Mouse (Mus musculus) bone marrow macrophage, adult 2 months (primary cell): ENCODE measurements around the gene Fgf18. TPM values are rescaled to one million over a fixed set of nuclear protein-coding genes. Genes with fewer than 3 reads are reported as not detected.

ENCODE experiments used
- H3K27ac ChIP-seq: 2 replicates; pipeline ENCODE4 v1.5.1; 2012; ENCODE audit warnings: low read depth, low read length; ENCODE audit not compliant: insufficient read depth
- H3K4me1 ChIP-seq: 2 replicates; pipeline ENCODE4 v1.6.1; 2012; ENCODE audit warnings: low read length; ENCODE audit not compliant: control insufficient read depth, insufficient read depth
- H3K4me3 ChIP-seq: 2 replicates; pipeline ENCODE4 v1.5.1; 2012; ENCODE audit warnings: mild to moderate bottlenecking, low read length, moderate library complexity; ENCODE audit not compliant: insufficient read depth
- CTCF ChIP-seq: IDR thresholded peaks from 2 replicates; pipeline ENCODE4 v1.5.1; 2012; ENCODE audit warnings: low read depth, mild to moderate bottlenecking, low read length, moderate library complexity
- POLR2A ChIP-seq: IDR thresholded peaks from 2 replicates; pipeline ENCODE4 v1.6.1; 2012; ENCODE audit warnings: mild to moderate bottlenecking, low read depth, low read length, borderline replicate concordance
- polyA plus RNA-seq: library from polyadenylated mRNA; stranded (reverse); fragments of >200 nt; gene quantifications from 2 replicates; pipeline ENCODE4 v1.2.4, GENCODE M21; 2012; ENCODE audit not compliant: missing spikeins, insufficient read depth, insufficient read length

Gene Fgf18
- polyA plus RNA-seq, 1 experiment: not detected

DNA sequence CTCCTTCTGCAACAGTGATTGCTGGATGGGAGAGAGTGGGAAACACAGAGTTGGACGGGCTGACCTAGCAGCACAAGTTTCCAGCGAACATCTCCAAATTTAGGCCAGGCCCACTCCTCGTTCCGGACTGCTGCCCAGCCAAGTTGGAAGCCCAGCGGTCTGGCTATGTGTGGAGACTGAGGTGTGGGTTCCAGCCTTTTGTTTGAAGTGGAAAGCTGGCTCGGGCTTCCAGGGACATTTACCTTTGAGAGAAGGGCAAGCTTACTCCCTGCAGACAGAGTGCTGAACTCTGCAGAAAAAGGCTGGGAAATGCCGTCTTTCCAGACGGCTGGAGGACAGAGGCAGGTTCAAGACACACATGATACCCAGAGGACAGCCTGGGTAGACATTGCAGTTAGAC, 27.6 kb downstream of the Fgf18 start:
- H3K4me3 ChIP-seq: no peak overlapping the region
- no peak overlapping the region for H3K27ac ChIP-seq
- no peaks in the 10 kb centered on the region for H3K4me1 ChIP-seq
- no peak for TF ChIP-seq POLR2A
- no peak for TF ChIP-seq CTCF

DNA sequence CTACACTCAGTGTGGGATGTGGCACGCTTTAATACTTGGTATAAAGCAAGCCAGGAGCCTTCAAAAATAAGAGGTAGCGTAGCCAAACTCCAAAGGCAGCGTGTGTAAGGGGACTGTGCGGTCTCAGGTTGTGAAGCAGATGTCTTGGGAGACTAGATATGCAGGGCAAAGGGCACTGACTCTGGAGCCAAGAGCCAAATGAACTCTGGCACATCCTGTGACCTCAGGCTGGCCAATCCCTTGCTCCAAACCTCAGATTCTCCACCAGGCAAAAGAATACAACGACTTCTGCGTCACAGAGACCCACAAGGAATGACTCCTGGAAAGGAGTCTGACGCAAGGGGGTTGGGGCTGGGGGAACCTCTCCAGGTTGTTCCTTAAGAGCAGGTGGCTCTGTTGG, 28.1 kb downstream of the Fgf18 start:
- TF ChIP-seq POLR2A (no peak), CTCF (no peak)
- Histone ChIP-seq H3K4me3 (no peak overlapping the region), H3K27ac (no peak overlapping the region), H3K4me1 (no peaks in the 10 kb centered on the region)

DNA sequence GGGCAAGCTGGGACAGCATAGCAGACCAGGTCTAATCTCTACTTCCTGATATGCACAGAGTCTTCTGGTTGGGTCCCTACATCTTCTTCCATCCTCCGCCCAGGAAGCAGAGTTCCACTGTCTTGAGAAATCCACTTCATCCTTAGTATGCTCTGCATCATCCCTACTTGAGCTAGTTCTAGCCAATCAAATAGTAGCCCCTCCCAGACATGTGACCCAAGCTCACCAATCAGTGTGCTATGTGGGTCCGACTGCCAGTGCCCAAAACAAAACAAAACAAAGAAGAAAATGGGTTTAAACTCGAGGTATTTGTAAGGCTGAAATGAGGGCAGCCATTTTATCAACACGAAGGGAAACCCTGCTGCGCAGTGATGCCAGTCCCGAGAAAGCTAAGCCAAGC, 28.7 kb downstream of the Fgf18 start:
- H3K27ac ChIP-seq: no peak overlapping the region
- TF ChIP-seq CTCF: no peak
- no peak for TF ChIP-seq POLR2A
- no peak overlapping the region for H3K4me3 ChIP-seq
- no peaks in the 10 kb centered on the region for H3K4me1 ChIP-seq

DNA sequence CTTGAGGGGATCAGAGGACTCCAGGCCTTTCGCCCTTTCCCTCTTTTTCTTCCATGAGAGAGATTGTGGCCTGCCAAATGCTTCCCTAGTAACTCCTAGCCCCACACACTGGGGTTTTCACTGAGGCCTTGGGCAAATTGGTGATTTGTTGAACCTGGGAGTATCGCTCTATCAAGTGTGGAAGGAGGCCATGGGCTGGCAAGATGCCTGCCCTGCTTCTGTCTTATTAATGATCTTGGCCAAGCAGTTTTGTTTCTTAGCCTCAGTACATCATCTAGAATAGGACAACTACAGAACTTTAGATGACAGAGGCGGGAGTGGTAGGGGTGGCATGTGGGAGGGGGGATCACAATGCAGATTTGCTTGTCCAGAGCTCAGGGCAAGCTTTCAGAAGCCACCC, 31.4 kb downstream of the Fgf18 start:
- H3K27ac ChIP-seq: no peak overlapping the region
- no peaks in the 10 kb centered on the region for H3K4me1 ChIP-seq
- H3K4me3 ChIP-seq: no peak overlapping the region
- TF ChIP-seq CTCF (no peak), POLR2A (no peak)

DNA sequence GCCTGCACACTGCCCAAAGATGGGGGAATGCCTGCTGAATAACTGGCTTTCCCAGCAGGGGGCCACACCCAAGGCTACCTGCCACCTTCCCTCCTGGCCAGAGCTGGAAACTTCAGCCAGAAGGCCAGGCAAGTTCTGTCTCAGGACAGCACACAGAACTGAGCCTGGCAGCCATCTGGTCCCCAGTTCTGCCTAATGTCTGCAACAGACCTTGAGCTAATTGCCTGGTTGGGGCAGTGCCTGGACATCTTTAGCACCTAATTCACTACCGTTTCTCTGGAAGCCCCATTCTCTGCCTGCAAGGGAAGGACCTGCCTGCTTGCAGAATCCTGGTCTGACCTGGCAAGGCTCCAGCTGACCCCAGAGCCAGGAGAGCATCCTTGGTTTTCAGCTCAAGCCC, 34.8 kb downstream of the Fgf18 start:
- Histone ChIP-seq H3K4me3 (no peak overlapping the region), H3K27ac (no peak overlapping the region), H3K4me1 (no peaks in the 10 kb centered on the region)
- TF ChIP-seq POLR2A (no peak), CTCF (no peak)

DNA sequence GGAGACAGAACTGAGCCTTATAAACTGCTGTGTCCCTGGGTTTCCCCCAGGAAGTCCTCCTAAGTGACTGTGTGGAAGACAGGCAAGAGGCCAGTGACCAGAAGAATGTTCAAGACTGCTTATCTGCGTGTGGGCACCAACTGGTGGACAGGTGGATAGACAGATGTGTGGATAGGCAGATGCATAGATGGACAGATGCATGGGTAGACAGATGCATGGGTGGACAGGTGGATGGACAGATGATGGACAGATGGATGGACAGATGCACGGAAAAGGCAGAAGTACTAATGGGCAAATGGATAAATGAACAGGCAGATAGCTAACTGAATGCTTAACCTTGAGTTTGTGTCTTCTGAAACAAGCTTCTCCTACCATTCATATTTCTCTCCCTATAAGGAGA, 37.1 kb downstream of the Fgf18 start:
- Histone ChIP-seq H3K27ac (no peak overlapping the region), H3K4me1 (no peaks in the 10 kb centered on the region), H3K4me3 (no peak overlapping the region)
- no peak for TF ChIP-seq POLR2A

DNA sequence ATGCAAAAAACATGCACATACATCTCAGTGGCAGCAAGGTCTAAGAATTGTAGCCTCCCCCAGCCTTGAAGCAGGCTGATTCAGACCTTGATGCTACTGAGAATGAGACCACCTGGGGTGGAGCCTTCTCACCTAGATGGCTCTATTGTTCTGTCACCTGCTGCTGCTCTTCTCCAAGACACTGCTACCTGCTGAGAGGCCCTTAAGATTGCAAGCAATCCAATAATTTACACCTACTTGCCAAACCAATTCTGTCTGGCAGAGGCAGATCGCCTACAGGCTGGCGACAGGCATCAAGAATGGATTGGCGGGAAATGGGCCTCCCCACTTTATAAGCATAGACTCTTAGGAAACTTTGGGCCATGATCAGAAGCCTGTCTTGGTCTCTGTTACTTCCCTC, 39.7 kb downstream of the Fgf18 start:
- Histone ChIP-seq H3K4me3 (no peak overlapping the region), H3K4me1 (no peaks in the 10 kb centered on the region)
- TF ChIP-seq CTCF (no peak), POLR2A (no peak)

DNA sequence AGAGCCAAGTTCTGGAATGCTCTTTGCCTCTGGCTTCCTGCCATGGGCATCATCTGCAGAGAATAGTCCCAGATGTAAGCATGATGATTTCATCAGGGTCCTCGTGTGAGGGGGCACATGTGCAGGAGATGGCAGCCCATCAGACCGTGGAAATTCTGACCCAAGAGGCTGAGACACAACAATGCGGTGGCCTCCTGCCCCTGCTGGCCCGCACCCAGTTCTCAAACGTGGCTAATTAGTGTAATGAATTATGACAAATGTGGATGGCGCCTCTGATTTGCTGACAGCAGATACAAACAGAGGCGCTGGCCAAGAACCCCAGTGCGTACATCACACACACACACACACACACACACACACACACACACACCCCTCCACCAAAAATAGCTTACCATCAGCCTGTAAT, 42.3 kb downstream of the Fgf18 start:
- Histone ChIP-seq H3K27ac (no peak overlapping the region), H3K4me1 (no peaks in the 10 kb centered on the region), H3K4me3 (no peak overlapping the region)
- TF ChIP-seq CTCF (no peak), POLR2A (no peak)

More for the DNA sequence above, 39.7 kb downstream of the Fgf18 start:
- no peak overlapping the region for H3K27ac ChIP-seq

DNA sequence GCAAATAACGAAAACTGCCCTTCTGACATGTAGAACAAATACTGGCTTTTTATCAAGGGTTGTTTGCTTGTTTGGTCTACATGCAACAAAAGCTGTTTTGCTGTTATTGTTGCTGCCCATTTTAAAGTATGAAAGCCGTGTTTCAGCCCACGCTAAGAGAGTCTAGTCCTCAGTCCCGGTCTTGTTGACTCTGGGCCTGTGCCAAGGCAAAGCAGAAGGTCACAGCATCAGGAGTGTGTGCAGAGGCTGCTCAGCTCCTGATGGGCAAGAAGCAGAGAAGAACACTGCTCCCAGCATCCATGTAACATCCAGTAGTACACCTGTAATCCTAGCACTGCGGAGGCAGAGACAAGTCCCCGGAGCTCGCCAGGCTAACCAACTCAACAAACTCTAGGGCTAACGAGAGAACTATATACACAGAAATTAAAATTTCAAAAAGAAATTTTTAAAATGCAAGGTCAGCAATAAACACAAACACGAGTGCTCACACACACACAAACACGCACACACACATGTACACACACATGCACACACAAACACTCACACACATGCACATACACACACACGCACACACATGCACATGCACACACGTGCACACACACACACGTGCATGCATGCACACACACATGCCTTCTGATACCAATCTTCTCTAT, 43.8 kb downstream of the Fgf18 start:
- Histone ChIP-seq H3K4me3 (no peak overlapping the region), H3K4me1 (no peaks in the 10 kb centered on the region)
- no peak for TF ChIP-seq CTCF
- TF ChIP-seq POLR2A: no peak

DNA sequence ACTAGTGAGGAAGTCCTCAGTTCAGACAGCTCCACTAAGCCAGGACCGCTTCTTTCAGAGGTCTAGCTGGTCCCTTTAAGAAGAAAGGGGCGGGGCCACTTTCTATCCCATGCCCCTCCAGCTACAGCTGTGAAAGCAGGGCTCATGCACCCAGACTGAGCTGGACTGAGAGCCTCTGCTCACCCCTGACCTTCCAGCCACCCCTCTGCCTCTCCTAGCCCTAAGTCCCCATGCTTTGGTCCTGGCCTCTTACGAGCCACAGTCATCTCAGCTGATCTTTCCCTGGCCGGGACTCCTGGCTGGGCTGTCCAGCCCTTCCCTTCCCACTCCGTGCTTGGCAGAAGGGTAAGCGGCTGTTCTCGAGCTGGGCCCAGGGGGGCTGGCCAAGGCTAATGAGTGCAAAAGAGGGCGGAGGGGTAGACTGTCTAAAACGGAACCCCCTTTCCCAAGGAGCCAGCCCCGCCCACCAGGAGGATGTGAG, 47.1 kb downstream of the Fgf18 start:
- no peak for TF ChIP-seq POLR2A
- TF ChIP-seq CTCF: no peak
- Histone ChIP-seq H3K27ac (no peak overlapping the region), H3K4me1 (no peaks in the 10 kb centered on the region), H3K4me3 (no peak overlapping the region)

More for the DNA sequence above, 43.8 kb downstream of the Fgf18 start:
- H3K27ac ChIP-seq: no peak overlapping the region

DNA sequence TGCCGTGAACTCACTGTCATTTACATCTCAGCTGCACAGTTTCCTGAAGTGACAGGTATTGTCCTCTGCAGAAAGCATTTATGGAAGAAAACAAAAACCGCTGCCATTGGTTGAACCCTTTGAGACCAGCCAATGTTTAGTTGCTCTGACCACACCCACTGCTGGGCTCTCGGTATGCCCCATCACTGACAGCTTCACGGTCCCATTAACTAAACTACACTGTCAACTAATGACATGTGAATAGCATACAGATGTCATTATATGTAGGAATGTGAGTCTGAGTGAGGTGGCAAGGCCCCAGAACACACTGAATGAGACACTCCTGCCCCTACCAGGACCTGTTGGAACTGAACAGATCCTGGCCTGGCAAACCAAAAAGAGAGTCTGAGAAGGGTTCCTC, 47.8 kb downstream of the Fgf18 start:
- Histone ChIP-seq H3K27ac (no peak overlapping the region), H3K4me1 (no peaks in the 10 kb centered on the region), H3K4me3 (no peak overlapping the region)
- no peak for TF ChIP-seq POLR2A
- no peak for TF ChIP-seq CTCF

DNA sequence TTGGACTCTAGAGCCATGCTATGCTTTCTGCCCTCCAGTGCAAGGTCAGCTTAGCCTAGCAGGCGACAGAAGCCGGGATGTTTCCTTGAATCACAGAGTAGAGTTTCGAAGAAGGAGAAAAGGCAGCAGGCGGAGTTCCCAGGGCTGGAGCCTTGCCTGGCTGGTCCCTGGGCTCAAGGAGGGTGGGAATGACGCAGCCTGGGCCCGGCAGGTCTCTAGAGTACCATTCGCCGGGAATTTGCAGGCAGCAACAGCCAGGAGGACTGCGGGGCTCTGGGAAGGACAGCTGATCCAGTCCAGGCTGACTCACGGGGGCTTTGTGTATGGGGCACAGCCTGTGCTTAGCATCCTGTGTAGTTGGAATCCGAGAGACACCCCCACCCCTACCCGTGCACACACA, 48.8 kb downstream of the Fgf18 start:
- H3K27ac ChIP-seq: no peak overlapping the region
- TF ChIP-seq CTCF: no peak
- no peak for TF ChIP-seq POLR2A
- H3K4me1 ChIP-seq: no peaks in the 10 kb centered on the region
- no peak overlapping the region for H3K4me3 ChIP-seq
